Mouse (Mus musculus) monocyte, adult 5-6 weeks (primary cell): ENCODE data around the gene Tor3a. TPM values are rescaled to one million over a fixed set of nuclear protein-coding genes. Genes with fewer than 3 reads are reported as not detected.

Experiments used
- ATAC-seq: fragments of 153-309, 156-312 bp; replicated peaks from 2 replicates; pipeline ENCODE4 v1.8.0; 2017; ENCODE audit warnings: mild to moderate bottlenecking; ENCODE audit not compliant: low TSS enrichment, insufficient number of reproducible peaks, severe bottlenecking, poor library complexity, low FRiP score
- total RNA-seq: library from RNA; stranded (forward); fragments of 200-1000, 200-491, 200-594 nt; gene quantifications from 3 replicates; pipeline ENCODE4 v1.2.3, GENCODE M21; 2017

Tor3a gene
- total RNA-seq, 1 experiment from 2014 or later, result 17.1 TPM

DNA sequence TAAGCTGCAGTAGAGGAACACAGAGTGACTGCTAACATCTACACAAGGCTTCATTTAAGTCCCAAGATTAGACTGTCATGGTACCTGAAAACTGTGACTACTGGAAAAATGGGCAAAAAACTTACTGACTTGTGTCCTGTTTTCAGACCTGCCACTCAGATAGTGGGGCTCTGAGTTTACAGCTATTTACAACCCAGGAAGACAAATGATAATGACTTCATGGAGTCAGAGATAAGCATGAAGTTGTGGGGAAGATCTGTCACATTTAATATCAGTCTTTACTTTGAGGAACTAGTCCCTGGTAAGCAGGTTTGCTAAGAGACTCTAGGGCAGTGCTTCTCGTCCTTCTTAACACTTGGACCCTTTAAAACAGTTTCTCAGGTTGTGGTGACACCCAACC is 63.9 kb downstream of the Tor3a start:
- ATAC-seq, result no peak

DNA sequence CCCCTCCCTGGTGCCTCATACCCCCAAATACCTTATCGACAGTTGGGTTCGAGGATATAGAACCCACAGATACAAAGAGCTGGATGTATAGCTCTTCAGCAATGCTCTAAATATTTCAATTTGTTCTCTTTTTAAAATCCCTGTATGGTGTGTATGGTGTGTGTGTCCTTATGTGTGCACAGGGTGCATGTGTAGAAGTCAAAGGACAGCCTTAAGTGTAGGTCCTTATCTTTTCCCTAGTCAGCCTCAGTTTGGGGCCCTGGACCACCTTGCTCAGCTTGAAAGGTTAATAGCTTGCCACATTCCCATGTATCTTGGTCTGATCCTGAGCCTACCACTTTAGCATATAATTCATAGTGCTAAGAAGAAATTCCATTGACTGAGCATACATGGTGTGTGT is 65.7 kb downstream of the Tor3a start:
- ATAC-seq, result no peak

DNA sequence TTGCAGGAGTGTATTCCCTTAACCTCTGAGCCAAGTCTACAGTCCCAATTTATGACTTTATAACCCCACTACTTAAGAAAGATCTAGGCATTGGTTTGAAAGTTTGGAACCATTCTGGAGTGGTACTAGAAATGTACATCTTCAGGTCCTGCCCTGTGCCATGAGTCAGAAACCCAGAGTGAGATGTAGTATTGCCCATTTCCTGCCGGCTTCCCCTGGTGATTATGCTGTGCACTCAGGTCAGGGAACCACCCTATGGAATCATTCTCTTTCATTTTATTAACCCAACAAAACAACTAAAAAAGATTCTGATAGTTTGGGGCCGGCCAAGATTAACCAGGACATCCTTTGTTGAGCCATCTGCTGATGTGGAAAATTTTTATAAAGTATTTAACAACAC is 68.2 kb downstream of the Tor3a start:
- no peak for ATAC-seq

DNA sequence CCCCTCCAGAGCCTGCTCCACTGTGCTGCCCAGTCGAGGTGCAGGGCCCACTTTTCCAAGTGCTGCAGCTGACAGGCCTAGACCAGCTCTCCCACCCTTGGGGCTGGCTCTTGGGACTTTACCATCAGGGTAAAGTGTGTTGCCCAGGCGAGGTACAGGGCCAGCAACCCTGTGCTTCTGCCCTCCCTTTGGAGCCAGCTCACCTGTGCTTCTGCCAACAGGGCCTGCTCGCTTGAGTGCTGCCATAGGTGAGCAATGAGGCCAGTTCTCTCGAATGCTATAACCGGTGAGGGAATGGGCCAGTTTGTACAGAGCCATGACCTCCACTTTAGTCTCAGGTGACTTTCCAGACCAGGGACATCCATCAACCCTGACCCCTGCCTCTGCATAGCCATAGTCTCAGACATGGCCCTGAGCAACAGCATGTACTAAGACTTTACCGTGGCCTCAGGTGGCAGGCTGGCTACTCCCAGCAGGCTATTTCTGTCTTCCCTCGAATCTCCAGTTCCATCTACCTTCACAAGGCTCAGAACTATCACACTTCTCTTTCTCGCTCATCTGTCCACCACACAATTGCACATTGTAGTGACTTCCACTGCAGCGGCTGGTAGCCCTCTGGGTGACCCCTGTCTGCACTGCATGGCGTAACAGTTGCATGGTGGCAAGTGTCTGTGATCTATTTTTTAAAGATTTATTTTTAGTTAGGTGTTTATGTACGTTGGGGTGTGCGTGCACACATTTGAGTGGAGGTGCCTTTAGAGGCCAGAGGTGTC is 68.9 kb downstream of the Tor3a start:
- peak; percentile 50 for ATAC-seq

Other genes starting within 250 kb of the Tor3a start
- 125 to 142 TPM (median 127 TPM) in 3 replicates for gene Soat1, start 200.0 kb downstream of the Tor3a start, total RNA-seq
- 6.0 to 10.7 TPM (median 9.9 TPM) in 3 replicates for gene Gm10031, start 150.3 kb downstream of the Tor3a start, total RNA-seq
- gene Abl2, start 115.6 kb downstream of the Tor3a start, total RNA-seq, result 17.1 to 22.4 TPM (median 18.6 TPM) in 3 replicates
- 41.8 to 53.3 TPM (median 41.9 TPM) in 3 replicates for gene Fam20b, start 44.7 kb upstream of the Tor3a start, total RNA-seq
- gene Angptl1, start 164.2 kb upstream of the Tor3a start, total RNA-seq, result not detected in 3 replicates